Mouse (Mus musculus) liver, adult (tissue): ENCODE results near the gene Gpr21.

ENCODE experiments used
- GATA4 ChIP-seq: IDR thresholded peaks from 2 replicates; pipeline ENCODE4 v1.6.1; 2014; ENCODE audit warnings: mild to moderate bottlenecking, low read length; ENCODE audit not compliant: insufficient replicate concordance

Gene Gpr21

DNA sequence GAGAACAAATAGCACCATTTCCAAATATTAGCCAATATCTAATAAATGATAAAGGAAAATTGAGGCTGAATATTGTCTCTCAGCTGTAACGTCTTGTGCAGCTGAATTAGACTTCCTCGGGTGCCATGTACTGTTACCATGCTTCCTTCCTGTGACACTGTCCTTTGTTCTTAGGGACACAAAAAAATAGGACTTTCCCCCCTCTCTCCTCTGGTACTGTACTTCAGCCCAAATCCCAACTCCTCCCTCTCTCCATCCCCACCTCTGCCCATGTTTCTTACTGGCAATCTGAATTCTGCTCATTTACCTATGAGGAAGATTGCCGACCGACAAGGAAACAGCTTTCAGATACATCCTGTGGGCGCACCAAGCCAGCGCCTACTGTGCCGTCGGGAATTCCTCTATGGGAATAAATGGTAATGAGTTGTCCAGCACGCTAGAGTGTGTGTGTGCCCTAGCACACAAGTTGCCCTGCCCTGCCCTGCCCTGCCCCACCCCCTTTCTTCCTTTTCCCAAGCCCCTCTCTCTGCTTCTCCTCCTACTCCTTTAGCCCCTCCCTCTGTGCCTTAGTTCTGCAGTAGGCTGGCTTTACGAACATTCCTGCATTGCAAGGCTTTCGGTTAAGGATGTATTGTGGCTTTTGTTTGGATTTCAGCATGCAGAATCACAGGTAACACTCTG lies at the start of gene Gpr21:
Gene Gpr21, plus strand, starts transcription at position 303 of the 681 bp plus-strand sequence.
- TF ChIP-seq GATA4: no peak

- no peak for TF ChIP-seq GATA4
Measured at GRCm38 (mm10) chr2:37479559-37479958, 36.6 kb upstream of the Gpr21 start.

DNA sequence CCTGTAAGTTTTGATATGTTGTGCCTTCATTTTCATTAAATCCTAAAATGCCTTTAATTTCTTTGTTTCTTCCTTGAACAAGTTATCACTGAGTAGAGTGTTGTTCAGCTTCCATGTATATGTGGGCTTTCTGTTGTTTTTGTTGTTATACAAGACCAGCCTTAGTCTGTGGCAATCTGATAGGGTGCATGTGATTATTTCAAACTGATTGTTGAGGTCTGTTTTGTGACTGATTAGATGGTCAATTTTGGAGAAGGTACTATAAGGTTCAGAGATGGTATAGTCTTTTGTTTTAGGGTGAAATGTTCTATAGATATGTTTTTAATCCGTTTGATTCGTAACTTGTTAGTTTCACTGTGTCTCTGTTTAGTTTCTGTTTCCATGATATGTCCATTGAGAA lies 36.1 kb upstream of the Gpr21 start:
- TF ChIP-seq GATA4: no peak

DNA sequence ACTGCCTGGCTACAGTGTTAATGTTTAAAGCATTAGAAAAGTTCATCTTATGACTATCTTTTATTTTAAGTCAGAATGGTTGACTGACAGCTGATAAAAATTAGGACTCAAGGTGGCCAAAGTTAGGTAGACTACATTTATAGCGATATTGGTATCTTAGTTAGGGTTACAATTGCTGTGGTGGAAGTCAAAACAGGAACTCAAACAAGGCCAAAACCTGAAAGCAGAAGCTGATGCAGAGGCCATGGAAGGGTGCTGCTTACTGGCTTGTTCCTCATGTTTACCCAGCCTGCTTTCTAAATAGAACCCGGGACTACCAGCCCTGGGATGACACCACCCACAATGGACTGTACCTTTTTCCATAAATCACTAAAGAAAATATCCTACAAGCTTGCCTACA lies 32.0 kb upstream of the Gpr21 start:
- TF ChIP-seq GATA4: no peak

DNA sequence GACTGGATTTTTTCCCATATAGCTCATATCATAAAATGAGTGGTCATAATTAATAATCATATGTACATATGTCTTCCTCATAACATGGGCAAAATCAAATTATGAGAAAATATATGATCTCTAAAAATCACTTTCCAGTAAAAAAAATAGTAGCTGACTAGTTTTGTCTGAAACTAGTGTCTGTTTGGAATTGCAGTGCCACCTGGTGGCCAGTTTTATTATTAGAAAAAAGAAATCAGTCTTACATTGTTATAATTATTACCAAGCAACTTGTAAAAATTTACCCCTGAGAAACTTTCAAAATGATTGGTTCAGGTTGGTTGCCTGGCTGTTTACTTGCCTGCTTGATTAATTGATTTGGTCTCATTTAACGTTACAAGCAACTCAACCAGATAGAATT lies 30.8 kb upstream of the Gpr21 start:
- TF ChIP-seq GATA4: no peak

GRCm38 (mm10) chr2:37486408-37486807 lies 29.7 kb upstream of the Gpr21 start:
- TF ChIP-seq GATA4: no peak

DNA sequence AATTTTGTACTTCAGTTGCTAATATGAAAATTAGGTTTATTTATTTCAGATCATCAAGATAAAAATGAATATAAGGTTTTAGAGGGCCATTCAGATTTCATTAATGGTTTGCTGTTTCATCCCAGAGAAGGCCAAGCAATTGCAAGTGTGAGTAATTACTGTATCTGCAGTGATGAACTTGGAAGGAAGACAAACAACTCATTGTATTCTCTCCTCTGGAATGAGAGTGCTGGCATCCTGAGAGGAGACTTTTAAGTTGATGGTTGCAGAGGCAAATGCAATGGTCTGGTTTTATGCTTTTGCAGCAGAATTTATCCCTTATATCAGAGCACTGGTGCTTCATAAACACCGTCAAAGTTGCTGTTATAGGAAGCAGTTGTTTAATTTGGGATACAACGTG lies 27.2 kb upstream of the Gpr21 start:
- no peak for TF ChIP-seq GATA4

GRCm38 (mm10) chr2:37497321-37497720 lies 18.8 kb upstream of the Gpr21 start:
- no peak for TF ChIP-seq GATA4

- TF ChIP-seq GATA4: no peak
Measured at GRCm38 (mm10) chr2:37511134-37511901, 4.8 kb upstream of the Gpr21 start.

DNA sequence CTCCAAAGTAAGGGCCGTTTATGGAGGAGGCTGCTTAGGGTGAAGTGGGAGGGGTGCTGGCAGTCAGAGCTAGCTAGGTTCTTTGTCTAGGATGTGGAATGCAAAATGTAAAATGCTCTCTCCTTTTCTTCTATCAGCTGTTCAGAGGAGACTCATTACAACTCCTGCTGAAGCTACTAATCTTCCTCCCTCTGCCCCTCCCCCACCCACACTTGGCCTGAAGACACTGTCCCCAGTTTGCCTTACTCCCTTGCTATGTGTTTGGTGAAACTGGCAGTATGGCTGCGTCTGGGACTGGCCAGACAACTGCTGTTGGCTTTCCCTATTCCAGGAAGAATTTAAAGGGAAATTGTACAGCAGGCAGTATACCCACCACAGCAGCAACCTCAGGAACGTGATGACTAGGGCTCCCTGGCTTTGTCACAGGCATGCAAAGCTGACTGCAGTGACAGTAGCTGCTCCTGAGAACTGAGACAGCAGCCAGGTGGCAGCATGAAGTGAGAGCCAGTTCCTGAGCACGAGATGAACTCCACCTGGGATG lies 860 bp downstream of the Gpr21 start:
- TF ChIP-seq GATA4: no peak

- no peak for TF ChIP-seq GATA4
Measured at GRCm38 (mm10) chr2:37518561-37519285, 2.6 kb downstream of the Gpr21 start.

GRCm38 (mm10) chr2:37519286-37519640 lies 3.1 kb downstream of the Gpr21 start:
- no peak for TF ChIP-seq GATA4

GRCm38 (mm10) chr2:37527587-37527986 lies 11.5 kb downstream of the Gpr21 start:
- TF ChIP-seq GATA4: no peak

DNA sequence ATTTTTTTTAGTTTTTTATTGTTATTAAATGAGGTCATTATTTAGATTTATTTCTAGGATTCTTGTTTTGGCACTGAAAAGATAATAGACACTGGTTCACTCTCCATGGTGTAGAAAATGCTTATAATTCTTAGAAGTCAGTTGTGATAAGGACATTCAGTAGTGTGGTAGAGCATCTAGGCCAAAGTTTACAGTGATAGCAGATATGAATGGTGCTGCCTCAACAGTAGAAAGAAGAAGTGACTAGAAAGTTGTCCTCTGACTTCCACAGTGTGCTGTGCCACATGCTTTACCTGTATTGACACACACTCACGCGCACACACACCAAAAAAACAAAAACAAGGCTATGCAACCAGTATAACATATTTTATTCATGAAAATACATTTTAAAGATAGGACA lies 13.3 kb downstream of the Gpr21 start:
- TF ChIP-seq GATA4: no peak

DNA sequence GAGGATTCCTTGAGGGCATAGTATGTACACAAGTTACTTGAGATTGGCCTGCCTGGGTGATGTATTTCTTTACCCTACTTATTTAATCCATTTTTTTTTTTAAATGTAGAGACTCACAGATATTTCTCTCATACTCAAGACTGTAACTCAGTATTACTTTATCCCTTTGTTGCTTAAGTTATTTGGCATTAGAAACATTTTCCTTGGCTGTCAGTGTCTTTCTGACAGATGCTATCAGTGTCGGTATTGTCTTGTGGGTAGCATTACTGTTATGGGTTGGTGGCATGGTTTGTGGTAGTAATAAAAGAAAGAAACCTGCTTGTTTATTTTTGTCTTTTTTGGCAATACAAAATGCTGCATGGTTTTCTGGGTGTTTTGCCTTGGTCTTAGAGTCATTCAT lies 14.6 kb downstream of the Gpr21 start:
- no peak for TF ChIP-seq GATA4

DNA sequence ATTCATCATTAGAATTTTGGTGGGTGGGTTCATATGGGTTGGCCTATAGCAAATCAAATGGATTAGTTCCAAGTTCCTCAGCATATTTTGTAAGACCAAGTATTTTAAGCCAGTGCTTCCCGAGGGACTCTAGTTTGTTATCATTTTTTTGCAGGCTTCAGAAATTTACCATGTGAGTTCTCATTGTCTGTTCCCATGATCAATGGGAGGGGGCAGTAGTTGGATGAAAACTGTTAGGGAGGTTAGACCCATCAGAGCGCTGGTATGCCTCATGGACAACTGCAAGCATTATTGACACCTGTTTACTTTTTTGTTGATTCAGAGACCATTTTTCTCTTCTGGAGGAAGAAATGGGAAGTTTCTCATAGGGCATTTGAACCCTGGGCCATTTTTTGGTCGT lies 15.5 kb downstream of the Gpr21 start:
- no peak for TF ChIP-seq GATA4

GRCm38 (mm10) chr2:37549346-37550012 lies 33.3 kb downstream of the Gpr21 start:
- TF ChIP-seq GATA4: no peak
